Mouse (Mus musculus) cerebellum, adult 2 months (tissue): ENCODE measurements around the gene Pecam1.

ENCODE experiments used
- CTCF ChIP-seq: fragments of 200-500 bp; IDR thresholded peaks from 2 replicates; pipeline ENCODE4 v1.5.1; 2011; ENCODE audit warnings: low read depth, mild to moderate bottlenecking, control low read depth, low read length, moderate library complexity, borderline replicate concordance; ENCODE audit not compliant: insufficient read depth
- POLR2A ChIP-seq: fragments of 200-500 bp; IDR thresholded peaks from 2 replicates; pipeline ENCODE4 v1.6.1; 2011; ENCODE audit warnings: low read length, control low read depth, borderline replicate concordance; ENCODE audit not compliant: insufficient read depth

DNA sequence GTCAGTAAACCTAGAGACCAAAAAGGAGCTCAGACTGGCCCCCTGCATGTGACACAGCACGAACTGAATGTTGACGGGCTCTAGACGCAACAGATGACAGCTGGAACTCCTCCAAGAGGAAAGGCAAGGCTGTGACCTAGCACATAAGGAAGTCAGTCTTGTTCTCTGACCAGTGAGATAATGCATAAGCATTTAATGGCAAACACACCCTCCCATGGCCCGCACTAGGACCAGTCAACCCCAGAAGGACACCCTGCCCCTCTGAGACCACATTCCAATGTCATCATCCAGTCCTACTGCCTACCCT, 136.1 kb downstream of the Pecam1 start:
- TF ChIP-seq CTCF (no peak), POLR2A (no peak)
